Mouse (Mus musculus): Measurements from ENCODE around the gene Sesn2.
"Not testable (repeated sequence)": the region's sequence is repeated elsewhere in the genome, so short reads cannot be mapped to it uniquely, and the experiment has no call there.

The Sesn2 gene

DNA sequence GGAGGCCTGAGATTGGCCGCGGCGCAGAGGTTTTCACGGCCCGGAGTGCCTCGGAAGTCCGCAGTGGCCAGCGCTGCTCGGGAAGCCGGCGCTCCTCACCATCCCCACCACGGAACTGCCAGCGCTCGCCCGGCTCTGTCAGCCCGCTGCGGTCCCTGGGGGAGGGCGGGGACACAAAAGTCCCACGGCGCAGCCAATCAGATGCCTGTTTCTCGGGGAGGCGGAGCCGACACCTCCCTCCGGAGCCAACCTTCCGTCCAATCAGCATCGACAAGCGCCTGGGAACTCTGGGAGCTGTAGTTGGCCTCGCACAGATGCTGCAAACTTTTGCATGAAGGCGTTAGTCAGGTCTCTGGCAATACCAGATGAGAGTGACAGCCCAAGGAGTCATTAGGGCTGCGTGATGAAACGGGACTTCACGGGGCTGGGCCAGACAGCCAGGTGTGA, at the start of gene Sesn2:
TSS of gene Sesn2 (minus strand) at position 150 of the 447 bp plus-strand sequence.
- DNase-seq = peak; percentile 98

DNA sequence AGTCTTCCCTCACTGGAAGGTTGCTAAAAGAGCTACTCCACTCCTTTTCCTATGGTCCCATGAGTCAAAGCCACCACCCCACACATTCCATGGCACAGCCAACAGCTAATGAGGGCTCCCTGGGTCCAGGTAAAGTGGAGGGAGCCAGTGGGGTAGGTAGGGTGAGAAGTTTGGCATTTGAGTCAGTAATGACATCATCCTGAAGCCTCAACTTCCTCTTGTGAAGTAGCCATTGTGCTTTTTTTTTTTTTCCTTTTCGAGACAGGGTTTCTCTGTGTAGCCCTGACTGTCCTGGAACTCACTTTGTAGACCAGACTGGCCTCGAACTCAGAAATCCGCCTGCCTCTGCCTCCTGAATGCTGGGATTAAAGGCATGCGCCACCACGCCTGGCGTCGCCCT, 45.2 kb upstream of the Sesn2 start:
- DNase-seq = not testable (repeated sequence)

DNA sequence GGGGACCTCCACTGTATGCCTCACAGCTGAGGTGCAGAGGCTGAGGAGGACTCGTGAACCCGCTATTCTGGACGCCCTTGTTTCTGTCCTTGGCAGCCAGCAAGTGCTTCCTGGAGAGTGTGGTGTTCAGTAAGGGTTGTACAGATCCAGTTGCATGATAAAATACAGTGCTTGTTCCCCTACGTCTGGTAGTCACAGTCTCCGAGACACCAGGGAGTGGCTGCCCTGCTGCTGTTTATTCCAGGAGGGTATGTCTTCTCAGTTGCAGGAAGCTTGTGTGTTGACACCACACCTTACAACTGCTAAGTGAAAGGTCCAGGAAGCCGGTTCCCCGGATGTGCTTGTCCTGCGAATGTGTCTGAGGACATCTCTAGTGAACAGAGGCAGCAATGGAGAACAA, 44.4 kb upstream of the Sesn2 start:
- DNase-seq = no peak

DNA sequence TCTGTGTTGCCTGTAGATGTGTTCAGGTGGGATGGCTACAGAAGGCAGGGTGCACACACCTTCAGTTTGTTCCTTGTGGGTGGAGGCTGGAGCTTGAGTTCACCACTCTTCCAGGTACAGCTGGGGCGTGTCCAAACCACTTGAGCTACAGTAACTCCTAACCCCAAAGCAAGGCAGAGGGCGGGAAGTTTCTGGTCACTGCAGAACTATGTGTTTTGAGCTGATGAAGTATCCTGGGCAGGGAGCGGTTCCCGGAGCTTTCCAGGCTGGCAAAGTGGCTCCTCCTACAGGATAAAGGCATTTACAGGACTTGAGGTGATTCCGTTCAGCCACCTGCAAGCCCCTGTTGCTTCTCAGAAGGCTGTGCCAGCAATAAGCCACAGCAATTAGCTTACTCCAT, 43.9 kb upstream of the Sesn2 start:
- DNase-seq = no peak

DNA sequence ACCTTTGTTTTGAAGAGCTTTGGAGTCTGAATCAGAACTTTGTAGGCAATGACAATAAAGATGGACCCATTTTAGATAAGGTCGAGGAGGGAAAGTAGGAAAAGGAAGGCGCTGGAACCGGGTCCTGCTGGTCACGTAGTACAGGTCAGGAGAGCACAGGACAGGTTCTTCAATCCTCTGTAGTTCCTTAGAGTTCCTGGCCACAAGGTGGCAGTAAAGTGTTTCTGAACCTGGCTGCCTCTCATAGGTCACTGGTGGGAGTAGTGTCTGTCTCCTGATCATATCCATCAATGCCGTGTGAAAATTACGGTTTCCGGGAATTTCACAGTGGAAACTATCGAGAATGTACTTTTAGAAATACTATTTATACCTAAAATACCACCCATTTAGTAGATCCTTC, 35.5 kb upstream of the Sesn2 start:
- peak; percentile 34 for DNase-seq

DNA sequence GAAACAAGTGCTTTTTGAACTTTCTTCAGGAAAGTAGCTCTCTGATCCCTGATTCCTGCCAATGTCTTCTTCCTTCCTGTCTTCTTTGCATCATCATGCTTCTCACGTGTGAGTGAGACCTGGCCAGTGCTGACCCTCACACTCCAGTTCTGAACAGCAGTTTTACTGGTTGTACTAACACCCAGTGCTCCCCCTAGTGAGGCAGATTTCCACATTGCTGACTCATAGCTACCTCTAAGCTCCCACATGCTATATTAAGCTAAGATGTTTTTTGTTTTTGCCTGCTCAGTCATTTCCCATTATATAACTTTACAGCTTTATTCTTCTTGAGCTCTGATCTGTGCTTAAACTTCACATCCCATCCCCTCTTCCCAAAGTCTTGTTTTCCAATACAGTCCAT, 32.4 kb upstream of the Sesn2 start:
- DNase-seq = no peak

DNA sequence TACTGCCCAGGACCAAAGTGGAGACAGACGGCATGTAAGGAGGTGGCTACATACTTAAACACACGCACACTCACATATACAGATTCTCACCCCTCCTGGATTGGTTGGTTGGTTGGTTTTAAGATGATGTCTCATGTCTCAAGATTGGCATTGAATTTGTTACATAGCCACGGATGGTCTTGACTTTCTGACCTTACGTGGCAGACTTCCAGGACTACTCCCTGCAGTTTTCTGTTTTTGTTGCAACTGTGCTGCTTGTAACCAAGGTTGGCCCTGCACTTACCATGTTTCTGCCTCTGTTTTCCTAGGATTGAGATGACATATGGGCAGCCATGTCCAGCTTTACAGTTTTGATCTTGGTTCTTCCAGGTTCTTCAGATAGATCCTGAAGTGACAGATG, 31.1 kb upstream of the Sesn2 start:
- no peak for DNase-seq

DNA sequence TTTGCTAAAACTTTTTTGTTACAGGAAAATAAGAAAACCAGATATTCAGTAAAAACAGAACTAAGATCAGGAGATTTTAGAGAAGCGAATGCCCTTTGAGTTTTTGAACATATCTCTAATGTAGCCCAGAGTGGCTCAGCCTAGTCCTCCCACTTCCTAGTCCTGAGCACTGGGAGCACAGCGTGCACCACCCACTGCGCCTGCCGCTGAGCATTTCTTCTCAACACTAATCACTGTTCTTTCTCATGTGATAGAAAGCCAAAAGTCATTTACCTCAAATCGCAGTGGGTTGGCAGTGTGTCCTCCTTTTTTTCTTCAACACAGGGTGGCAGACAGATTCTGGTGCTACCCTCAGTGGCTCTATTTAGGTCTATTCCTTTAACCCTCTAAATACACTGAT, 29.2 kb upstream of the Sesn2 start:
- DNase-seq = no peak

DNA sequence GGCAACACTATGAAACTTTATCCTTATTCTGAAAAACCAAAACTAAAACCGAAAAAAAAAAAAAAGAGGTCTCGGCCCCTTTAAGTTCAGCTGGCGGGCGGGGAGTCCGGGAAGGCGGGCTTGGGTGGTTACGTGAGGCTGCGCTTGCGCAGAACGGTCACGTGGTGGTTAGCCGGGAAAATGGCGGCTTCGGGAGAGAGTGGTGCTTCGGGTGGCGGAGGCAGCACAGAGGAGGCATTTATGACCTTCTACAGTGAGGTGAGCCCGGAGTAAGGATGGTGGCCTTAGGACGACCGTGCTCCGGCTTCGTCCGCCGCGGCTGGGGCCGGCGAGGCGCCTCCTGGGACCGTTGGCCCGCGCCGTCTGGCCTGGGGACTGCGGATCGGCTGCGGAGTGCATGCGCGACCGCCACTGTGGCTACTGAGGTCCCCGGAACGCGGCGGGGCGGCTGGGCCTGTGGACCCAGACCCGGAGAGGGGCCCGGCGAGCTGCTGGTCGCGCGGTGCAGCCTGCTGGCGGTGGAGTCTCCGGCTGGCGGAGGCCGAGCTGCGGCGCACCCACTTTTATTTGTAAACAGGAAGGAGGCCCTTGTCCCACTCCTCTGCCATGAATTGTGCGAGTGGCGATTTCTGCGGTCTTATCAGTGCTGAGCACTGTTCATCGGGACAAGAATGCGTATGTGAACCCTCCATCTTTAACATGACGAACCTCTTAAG, 25.3 kb upstream of the Sesn2 start, which contains the start of gene Dnajc8:
TSS of gene Dnajc8 (plus strand) at position 145 of the 716 bp plus-strand sequence.
- peak; percentile 94 for DNase-seq

DNA sequence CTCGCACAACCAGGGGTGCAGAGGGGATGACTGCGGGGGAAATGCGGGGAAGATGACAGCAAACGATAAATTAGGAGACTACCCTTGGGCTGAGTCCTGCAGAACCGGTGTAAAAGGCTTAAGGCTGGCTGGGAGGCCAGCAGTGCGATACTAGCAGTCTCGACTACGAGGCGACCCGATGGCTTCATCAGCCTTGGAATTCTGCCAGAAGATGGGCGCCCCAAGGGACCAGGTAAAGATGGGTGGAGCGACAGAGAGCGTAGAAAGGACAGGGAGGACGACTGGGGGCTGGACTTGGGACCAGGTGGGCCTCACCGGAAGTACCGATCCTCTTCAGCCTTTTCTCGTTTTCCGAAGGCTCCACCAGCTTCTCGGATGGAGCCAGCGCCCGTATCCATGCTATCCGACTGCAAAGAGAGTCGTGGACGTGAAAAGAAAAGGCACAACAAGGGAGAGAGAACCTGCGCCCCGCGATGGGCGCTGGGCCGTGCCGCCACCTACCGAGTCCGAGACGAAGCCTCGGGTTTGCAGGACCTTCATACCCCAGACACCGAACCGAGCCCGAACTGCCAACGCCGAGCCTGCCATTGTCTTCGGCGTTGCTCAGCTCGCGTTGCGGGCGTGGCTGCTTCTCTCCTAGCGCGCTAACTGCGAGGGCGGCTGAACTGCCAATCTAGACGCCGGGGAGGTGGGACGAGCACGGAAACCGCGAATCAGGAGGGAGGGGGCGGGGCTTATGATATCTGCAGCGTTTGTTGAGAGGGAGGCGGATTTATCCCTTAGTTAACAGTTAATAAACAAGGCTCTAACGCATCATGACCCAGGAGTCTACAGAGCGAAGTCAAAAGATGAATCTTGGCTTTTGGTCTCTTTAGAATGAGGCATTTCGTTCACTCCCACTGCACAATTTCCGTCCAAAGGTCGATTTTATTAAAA, 22.9 kb upstream of the Sesn2 start, which contains the start of gene Atpif1:
TSS of gene Atpif1 (minus strand) at position 679 of the 936 bp plus-strand sequence.
- peak; percentile 88 for DNase-seq

DNA sequence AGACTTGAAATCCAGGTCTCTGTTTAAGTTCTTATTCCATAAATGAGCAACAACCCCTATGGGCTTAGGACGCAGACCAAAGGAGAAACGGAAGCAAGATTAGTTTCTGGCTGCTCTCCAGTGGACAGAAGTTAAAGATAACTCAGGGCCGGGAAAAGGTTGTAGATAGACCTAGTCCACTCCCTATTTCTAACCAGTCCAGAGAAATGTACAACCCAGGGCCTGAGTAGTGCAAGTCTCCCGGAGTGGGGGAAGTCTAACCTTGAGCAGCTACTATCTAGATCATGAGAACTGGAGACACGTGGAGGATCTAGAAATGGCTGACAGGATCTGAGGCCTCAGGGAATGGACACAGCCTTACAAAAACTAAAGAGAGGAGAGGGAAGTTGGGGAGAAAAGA, 22.2 kb upstream of the Sesn2 start:
- DNase-seq = no peak

DNA sequence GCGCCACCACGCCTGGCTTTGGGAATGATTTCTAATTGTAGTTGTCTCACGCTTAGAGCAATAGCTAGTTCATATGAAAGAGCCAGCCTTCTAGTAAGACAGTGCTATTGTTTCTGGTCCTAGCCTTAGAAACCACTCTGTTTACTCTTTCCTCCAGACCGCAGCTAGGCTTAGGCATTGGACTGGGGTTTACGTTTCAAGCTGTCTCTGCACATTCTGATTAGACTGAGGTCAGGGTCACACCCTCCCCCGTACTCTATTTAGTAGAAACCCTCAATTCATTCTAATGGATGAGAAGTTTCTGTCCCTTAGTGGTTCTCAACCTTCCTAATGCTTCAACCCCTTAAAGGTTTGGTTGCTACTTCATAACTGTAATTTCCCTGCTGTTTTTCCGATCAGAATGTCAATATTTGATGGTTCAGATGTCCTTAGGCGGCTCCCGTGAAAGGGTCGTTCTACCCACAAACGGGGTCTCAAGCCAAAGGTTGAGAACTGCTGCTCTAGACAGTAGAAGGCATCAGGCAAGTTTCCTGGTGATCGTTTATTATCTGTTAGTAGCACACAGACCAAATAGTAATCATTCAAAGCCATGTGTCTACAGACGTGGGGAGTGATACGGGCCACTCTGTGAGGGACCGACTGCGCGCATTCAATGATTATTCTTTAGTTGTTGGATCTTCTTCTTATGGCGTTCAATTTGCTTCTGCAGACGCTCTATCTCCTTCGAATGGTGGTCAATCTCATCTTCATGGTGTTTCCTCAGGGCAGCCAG, 19.9 kb upstream of the Sesn2 start:
- DNase-seq = no peak

DNA sequence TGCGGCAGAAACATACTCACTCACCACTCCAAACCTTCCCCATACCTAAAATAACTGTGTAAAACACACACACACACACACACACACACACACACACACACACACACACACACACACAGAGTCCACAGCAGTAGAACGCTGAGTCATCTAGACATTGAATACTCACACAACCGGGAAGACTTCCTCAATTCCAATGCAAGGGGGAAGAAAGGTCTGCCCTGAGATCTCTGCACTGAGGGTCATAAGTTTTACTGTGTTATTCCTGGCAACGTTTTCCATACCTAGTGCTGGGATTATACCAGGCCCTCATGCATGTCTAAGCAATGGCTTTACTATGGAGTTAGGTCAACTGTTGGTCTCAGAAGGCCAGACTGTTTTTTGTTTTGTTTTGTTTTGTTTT, 19.0 kb upstream of the Sesn2 start:
- DNase-seq = no peak

DNA sequence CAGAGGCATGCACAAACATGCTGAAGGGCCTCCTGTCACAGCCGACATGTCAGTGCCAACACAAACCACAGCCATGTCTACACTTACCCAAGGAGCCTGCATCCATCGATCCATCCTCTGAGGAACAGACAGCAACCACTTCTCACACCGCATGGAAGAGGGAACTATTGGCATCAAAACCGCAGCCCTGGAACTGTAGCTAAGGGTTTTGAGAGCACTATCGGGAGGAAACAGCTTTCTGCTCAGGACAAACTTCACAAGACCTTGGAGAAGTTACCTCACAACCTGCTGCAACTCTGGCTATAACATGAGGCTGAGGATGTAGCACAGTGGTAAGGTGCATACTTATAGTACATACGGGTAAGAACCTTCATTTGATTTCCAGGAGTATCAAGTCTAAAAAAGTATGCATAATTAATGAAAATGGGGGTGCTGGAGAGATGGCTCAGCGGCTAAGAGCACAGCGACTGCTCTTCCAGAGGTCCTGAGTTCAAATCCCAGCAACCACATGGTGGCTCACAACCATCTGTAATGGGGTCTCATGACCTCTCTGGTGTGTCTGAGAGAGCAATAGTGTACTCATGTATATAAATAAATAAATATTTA, 17.7 kb upstream of the Sesn2 start:
- no peak for DNase-seq

DNA sequence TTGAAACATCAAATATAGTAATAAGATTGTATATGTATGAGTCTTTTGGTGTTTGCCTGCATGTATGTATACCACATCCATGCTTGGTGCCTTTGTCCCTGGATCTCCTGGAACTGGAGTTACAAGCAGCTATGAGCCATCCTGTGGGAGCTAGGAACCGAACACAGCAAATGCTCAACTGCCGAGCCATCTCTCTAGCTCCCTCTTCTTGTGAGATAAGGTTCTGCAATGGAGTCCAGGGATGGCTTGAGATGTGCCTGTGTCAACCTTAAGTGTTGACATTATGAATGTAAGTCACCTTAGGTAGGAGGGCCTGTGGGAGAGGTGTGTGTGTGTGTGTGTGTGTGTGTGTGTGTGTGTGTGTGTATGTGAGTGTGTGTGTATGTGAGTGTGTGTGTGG, 16.4 kb upstream of the Sesn2 start:
- DNase-seq = no peak

DNA sequence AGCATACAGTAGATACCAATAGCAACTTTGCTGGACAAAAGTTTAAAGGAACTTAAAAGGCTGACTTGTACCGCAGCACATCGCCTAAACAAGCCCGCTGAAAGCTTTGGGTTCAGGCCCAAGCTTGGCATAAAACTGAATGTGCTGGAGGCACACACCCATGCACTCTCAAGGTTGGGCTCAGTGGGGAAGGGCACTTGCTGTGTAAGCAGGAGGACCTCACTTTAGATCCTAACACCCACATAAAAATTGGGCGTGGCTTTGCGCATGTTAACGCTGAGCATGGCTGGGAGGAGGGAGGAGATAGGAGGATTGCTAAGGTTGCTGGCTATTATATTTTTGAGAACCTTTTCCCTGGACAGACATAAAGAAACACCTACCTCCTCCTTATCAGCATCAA, 14.5 kb upstream of the Sesn2 start:
- DNase-seq = no peak

DNA sequence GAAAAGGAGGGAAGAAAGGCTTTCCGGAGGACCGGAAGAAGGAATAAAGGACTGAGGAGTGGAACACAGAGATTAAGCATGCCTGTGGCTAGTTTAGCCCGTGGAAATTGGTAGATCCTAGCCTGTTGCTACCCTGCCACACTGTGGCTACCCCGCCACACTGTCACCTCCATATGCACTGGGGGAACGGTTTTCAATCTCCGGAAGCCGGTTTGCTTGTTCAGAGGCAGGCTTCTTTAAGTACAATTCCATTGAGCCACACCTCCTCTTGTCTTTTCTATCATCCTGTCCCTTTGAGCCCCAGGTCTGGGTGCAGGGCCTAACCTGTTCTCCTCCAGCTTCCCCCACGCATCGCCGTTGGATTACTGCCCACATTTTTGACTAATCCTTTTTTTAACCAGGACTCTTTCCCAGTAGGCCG, 14.0 kb upstream of the Sesn2 start:
- no peak for DNase-seq

DNA sequence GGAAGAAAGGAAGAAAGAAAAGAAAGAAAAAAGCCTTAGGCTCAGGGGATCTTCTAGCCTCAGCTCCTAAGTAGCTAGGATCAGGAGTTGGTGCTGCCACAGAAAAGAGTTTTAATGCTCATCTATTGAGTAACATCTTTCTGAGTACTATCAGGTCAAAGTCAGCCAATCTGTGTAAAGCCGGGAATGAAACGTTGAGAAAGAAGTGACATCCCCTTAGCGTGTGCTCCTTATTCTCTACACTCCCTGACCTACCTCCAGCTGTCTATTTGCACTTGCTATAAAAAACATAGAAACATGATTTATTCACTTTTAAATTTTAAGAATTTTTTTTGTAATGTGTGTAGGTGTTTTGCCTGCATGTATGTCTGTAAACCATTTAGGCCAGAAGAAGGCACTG, 8.9 kb upstream of the Sesn2 start:
- no peak for DNase-seq

DNA sequence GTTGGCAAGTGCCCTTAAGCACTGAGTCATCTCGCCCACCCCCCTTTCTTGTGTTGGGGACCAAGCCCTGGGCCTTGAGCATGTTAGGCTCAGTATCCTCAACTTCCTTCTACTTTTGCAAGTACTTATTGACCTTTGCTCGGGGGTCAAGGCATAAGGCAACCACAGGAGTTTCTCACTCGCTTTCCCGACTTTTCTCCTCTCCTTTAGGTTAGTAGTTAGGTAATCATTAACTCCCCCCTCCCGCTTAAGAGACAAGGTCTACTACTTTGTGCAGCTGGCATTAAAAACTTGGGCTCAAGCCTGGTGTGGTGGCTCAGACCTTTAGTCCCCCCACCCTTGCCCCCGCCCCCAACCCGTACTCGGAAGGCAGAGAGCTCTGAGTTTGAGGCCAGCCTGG, 7.8 kb upstream of the Sesn2 start:
- no peak for DNase-seq

DNA sequence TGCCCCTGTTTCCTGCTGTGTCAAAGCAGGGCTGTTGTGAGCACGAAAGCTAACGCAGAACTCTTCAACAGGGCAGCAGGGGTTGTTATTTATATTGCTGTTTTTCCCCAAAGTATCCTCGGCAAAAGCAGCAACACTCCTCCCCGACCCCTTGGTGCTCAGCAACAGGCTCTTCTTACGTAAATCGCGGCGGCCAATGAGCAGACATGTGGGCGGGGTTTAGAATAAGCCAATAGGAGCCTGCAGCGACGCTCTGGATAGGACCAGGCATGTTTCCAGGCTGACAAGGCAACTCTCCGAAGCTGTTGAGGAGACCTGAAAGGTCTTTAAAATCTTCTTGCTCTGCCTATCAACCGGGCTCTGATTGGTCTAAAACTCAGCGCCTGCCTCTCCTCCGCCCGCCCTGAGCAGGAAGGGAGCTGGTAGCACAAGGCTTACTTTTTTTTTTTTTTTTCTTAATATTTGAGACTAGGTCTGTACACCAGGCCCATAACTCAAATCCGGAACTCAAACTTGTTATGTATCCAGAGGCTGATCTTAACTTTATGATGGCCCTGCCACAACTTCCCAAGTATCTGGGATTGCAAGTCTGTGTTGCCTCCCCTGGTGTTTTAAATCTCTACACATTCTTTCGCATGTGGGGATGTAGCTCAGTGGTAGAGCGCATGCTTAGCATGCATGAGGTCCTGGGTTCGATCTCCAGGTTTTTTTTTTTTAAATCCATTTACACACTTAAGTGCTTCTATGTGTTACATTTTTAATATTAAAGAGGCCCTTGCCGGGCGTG, 5.3 kb upstream of the Sesn2 start:
- peak; percentile 87 for DNase-seq

DNA sequence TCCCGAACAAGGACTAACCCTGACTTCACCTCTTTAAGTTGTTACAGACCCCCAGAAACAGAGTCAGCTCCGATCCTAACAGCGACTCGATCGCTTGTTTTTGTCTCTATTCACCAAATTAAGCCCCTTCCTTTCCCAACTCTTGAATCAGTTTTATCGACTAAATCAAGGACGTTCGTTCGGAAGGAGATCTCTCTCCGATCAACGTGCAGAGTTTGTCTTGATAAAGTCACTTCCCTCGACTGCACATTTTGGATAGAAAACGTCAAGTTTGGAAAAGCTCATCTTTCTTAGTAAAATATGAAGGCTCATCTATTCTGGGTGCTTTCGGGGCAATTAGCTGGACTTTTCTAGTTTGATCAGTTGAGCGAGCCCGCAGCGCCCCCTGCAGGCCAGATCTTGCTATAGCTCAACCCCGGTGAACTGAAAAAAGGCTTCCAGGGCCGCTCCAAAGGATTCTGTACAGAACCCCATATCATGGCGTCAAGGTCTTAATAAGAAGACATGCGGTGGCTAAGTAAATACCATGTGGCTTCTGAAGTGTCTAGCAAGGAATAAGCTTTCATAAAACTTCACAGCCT, 4.3 kb upstream of the Sesn2 start:
- DNase-seq = peak; percentile 76

Data from right cerebral cortex, postnatal 25 days (tissue).